Mouse (Mus musculus) T-cell, adult 2 months (primary cell): Measurements from ENCODE around the gene Ddx27.

Source experiments
- DNase-seq: peaks from one replicate; pipeline ENCODE4 v3.0.0; 2022; ENCODE audit warnings: low spot score

Gene Ddx27

DNA sequence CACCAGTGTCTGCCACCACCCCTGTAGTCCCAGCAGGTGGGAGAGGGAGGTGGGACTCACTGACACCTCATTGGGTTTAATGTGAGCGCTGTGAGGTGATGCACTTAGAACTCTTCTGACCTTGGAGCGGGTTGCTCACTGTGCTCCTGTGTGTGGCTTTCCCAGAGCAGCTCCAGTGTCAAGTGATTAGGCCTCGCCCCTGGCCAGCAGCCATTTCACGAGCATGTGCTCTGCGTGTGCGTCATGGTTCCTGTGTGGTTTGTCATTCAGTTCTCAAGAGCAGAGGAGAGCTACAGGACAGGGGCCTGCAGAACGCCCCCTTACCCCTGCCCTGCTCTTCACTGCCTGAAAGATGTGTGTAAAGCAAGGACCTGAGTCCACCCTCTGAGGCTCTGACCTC, 13.6 kb downstream of the Ddx27 start:
- no peak for DNase-seq

DNA sequence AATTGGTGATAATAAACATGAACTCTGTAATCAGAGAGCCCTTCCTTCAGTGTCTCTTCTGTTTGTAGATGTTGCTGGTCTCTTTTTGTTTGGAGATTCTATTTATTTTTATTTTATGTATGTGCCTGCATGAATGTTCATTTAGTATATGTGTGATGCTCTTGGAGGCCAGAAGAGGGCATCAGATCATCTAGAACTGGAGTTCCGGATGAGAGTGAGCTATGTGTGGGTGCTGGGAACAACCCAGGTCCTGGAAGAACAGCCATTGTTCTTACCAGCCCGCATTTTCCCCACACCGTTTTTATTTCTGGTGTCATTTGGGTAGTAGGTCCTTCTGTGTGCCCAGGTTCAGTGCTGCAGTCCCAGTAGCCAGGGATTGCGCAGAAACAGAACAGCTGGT, 15.5 kb downstream of the Ddx27 start:
- DNase-seq = no peak

DNA sequence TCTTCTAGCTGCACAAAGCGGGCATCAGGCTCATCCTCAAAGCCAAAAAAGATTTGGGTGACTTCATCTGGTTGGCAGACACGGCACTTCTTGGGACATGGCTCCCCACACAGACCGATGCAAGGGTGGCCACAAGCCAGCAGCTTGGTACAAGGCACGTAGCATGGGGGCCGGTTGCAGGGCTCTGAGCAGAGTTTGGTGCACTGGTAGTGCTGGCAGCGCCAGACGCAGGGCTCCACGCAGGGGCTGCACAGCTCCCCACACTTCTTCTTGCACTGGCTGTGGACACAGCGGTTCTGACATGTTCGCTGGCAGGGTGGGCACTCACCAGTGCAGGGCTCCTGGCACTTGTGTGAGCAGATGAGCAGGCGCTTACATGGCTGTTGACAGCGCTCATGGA, 22.7 kb downstream of the Ddx27 start:
- DNase-seq = no peak

DNA sequence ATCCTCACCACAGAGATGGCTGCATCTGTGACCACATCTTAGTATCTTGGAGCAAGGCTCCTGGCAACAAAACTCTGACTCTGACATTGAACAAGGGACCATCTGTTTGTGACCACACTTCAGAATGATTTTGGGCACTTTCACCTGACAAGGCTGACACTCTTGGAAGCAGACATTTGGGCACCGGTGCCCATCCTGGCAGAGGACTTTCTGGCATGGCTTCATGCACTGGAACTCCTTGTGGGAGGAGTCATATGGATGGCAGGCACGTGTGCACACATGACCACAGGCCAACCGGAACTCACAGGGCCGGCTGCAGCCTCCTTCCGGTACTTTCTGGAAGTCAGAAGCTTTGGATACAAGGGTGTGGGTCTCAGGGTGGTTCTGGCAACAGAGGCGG, 23.3 kb downstream of the Ddx27 start:
- DNase-seq = no peak

DNA sequence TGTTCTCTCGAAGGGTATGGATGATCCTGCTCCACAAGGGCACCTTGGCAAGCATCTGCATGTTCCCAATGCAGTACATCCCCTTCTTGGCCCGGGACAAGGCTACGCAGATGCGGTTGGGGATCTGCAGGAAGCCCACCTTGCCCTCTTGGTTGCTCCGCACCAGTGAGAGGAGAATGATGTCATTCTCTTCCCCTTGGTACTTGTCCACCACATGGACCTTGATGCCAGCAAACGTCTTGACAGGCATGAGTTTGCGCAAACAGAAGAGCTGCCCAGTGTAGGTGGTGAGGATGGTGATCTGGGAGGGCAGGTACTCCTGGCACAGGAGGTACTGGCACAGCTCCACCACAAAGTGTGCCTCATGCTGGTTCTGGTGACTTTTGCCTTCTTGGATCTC, 23.7 kb downstream of the Ddx27 start:
- no peak for DNase-seq

DNA sequence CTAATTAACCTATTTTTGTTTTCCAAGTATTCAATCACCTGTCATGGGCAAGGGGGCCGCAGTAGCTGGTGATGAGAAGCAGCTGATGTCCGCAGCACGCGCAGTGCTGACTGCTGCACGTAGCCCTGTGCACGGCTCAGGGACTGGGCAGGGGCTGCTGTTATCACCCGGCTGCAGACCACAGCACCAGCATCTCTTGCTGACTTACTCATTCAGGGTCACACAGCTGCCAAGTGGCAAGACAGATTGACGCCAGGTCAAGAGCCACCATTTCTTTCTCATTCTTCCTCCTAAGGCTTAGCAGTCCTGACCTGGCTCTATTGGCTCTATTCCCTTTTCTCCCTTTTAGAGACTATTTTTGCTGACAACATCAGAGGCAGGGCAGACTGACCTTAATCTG, 24.4 kb downstream of the Ddx27 start:
- no peak for DNase-seq

DNA sequence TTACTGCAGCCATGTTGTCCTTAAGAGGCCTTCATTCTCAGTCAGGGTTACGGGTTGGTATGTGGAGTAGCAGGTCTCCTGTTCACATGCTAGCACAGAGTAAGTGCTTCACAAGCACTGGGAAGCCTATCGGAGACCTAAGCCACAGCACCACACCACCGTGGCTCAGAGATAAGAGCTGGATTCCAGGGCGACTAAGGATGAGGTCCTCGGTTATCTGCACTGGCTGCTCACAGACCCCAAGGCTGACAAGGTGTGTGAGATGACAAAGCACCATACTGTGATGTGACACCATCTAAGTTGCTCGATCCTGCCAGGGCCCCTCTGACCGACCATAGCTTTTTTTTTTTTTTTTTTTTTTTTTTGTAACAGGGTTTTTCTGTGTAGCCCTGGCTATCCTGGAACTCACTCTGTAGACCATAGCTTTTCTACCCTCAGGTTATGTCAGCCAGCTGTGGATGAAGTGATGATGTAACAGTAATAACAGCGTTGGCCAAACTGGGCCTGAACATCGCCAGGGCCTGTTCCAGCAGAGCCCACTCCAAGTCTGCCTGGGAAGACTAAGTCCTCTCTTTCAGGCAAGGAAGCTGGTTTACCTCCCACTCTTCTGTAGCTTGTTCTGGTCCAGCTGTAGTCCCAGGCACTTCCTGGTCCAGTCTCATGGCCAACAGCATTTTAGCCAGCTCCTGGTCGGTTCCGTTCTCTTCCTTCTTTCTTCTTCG, 28.6 kb downstream of the Ddx27 start:
- DNase-seq = no peak

DNA sequence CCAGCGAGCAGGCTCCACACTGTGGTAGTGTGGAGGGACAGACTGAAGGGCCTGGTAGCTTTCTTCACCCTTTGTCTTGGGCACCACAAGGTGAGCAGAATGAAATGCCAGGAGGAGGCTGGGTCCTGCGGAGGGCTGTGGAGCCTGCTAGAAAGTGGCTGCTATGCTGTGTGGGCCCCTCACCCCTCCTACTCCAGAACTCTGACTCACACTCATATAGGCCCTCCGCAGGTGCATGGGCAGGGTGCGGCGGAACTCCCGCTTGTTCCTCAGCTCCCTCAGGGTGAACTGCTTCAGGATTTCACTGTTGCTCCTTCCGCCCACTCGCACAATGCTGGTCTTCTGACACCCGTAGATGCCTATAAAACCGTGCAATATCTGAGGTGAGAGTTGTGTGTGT, 33.2 kb downstream of the Ddx27 start:
- DNase-seq = no peak

DNA sequence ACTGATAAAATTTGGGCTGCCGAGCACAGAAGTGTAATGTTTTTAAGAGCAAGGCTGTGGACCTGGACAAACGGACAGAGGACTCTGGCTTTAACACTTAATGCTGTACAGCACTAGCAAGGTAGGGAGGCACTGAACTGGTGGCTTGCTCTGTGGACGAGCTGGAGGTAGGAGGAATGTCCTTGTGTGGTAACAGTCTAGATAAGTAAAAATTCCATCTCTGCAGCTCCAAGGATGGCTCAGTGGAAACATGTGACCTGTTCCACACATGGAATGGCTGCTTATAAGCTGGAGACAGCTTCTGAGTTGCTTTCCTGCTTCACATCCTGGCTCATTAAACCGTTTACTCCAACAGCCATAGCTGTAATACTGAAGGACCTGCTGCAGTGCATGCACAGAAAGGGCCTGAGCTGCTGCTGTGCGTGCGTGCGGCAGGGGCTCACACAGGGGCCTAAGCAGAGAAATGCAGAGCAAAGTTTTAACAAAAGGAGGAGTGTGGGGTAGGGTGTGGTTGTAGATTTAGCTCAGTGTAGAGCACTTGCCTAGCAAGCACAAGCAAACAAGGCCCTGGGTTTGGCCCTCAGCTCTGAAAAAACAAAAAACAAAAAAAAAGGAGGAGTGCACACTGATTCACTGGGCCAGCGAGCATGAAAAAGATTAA, 33.8 kb downstream of the Ddx27 start:
- no peak for DNase-seq

DNA sequence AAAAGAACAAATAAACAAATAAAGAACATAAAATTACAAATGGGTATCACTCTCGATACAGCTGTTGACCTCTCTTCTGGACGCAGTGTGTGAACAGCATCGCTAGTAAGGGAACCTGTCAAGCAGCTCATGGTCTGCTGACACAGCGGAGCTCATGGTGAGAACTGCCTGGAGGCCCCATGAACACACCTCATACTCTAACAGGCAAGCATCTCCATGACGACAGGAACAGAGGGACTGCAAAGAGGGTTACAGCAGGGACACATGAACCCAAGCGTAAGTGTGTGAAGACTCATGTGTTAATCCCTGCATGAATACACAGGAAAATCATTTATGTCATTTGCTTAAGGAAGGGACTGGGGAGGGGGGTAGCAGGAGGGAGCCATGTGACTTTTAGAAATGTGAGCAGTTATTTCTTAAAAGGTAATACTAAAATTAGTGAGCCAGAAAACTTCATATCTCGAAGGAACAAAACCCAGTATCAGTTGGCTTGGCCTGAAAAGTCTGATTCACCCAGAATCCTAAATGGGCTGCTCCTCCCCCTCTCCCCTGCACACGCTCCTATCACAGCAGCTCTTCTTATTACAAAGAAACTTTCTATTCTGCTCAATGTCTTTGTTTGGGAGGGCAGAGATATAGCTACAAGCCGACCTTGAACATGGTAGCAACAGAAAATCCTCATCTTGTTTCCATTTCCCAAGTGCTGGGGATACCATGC, 38.3 kb downstream of the Ddx27 start:
- no peak for DNase-seq

DNA sequence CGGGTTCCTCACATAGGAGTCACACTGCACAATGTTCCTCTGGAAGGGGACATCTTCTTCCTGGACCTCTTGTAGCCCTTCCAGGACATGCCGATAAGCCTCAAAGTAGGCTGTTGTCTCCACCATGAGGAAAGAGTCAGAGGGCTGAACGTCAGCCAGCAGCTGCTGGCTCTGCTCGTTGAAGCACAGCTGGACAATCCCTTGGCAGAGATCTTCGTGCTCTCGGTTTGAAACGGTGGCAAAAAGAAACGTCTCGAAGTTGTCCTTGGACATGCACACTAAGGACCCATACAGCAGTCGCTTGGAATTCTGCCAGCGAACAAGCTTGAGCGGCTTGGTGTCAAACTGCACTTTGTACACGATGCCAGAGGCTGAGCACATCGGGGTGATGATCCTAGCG, 40.4 kb downstream of the Ddx27 start:
- no peak for DNase-seq

DNA sequence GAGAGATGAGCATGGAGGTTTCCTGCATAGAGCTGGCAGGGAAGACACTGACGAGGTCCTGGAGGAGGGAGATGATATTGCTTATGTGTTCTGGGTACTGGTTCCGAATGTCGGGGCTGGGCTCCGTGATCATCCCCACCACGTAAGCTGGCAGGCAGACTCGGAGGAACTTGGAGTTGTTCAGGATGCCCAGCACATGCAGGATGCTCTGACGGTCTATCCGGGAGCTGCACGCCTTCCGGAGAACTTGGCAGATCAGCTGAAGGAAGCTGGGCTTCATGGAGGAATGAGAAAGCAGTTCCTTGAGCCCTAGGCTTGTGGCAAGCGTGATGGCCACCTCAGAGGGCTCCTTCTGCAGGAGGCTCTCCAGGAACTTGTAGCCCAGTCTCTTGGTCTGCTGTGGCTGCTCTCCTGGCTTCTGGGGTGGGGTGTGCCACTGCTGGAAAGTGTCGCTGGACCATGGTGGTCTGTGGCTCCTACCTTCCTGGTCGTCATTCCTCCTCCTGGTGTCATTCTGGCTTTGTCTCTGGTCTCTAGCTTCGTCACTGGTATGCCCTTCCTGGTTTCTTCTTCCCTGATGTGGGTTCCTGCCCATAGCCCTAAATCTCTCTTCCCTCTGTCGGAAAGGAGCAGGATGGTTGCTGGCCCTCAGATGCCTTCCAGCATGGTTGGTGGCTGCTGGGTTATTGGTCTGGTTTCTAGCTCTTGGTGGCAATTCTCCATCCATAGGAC, 41.4 kb downstream of the Ddx27 start:
- DNase-seq = no peak

DNA sequence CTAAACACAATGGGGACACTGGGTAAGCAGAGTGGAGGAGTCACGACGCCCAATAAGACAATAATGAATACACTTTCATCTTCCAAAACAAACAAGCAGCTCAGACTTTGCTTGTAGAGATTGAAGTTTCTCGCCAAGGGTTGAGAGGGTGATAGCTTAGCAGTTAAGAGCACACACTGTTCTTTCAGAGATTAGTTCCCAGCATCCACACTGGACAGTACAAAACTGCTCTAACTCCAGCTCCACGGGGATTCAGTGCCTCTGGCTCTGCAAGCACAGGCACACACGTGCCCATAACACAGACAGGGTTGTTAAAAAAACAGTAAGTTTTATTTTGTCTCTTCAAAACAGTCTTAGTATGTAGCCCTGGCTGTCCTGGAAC, 41.9 kb downstream of the Ddx27 start:
- no peak for DNase-seq

DNA sequence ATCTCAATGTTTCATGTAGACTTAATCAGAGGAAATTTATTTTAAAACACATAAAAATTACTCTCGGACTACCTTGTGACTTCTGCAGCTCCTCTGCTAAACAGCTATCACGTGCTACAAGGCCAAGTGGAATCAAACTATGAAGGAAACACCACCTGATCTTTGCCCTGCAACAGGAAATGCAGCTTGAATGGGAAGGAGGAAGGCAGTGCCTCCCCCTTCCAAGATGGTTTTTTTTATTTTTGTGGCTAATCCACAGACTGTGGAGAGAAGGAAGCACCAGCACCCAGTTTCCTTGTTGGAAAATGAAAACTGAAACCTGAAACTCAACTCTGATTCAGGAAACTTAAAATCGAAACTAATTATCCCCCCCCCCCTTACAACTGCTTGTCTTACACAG, 43.2 kb downstream of the Ddx27 start:
- no peak for DNase-seq

DNA sequence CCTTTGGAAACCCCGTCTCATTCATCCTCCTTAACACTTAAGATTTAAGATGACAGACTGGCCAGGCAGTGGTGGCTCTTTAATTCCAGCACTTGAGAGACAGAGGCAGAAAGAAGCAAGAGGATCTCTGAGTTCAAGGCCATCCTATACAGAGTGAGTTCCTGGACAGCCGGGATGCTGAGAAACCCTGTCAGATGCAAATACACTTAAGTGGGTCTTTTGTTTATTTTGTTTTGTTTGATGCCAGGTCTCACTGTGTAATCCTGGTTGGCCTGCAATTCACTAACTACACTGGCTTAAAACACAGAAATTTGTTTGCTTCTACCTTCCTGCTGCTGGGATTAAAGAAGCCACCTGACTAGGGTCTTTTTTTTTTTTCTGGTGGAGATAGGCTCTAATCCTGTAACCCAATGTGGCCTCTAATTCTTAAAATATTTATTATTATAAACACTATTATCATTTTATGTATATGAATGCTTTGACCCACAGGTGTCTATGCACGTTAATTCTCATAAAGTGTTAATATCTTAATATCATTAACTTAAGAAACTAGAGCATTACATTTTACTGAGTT, 43.9 kb downstream of the Ddx27 start:
- DNase-seq = no peak

DNA sequence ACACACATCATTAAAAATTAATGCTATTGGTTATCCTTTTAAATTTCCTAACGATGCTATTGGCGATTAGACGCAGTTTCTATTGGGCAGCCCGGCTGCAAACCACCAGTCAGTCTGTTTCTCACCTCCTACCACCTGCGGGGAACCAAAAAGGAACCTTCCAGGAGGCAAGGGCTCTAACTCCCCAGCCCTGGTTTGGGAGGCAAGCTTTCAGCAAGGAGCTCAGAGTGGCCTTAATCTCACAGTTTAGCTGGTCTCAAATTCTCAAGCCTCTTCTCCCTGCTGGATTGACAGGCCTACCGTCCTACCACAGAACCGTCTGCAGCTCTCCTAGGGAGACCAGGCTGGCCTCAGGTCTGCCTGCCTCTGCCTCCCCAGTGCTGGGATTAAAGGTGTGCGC, 44.5 kb downstream of the Ddx27 start:
- DNase-seq = no peak

DNA sequence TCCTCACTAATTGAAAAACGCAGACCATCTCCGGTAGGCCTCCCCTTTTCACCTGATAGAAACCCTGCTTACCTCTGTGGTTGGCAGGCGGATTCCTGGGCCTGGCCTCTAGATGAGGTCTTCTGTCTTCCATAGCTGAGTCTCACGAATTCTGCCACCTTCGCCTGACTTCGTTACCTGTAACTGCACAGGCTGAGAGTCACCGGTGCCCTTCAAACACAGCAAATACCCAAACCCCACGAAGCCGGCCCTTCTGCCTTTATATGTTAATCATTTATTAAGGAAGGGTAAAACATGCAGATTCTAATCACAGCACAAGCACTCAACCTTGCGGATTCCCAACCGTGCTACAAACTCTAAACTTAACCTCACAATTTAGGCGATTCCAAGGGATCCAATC, 45.0 kb downstream of the Ddx27 start:
- DNase-seq = no peak

DNA sequence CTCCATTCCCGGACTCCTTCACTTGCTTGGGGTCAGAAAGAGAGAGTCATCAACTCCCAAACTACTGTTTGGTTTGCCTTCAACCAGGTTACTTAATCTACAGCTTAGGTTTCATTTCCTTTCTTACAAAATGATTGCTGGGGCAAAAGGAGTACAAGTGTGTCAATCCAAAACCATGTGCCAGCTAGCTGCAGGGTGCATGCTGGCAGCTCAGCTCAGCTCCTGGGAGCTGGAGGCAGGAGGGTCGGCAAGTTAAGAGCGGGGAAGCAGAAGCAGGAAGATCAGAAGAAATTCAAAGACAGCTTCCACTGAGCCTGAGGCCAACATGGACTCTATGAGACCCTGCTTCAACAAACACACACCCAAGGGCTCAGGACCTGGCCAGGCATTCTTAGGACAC, 45.4 kb downstream of the Ddx27 start:
- no peak for DNase-seq

DNA sequence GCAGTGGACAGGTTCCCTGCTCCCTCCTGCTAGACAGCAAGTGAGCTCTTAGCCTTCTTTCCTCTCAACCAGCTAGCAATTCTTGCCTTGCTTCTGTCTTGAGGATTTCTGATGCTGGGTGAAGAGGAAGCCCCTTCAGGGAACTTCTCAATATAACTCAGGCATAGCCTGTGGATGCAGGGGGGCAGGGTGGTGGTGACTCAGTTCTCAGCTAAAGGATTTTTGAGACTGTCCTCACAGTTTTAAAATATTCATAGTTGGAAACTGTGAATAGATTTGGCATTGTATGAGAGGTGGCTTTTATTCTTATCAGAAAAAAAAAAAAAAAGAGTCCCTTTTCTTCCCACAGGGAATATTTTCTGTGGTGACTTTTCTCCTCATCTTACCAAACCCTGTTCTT, 45.8 kb downstream of the Ddx27 start:
- DNase-seq = no peak

DNA sequence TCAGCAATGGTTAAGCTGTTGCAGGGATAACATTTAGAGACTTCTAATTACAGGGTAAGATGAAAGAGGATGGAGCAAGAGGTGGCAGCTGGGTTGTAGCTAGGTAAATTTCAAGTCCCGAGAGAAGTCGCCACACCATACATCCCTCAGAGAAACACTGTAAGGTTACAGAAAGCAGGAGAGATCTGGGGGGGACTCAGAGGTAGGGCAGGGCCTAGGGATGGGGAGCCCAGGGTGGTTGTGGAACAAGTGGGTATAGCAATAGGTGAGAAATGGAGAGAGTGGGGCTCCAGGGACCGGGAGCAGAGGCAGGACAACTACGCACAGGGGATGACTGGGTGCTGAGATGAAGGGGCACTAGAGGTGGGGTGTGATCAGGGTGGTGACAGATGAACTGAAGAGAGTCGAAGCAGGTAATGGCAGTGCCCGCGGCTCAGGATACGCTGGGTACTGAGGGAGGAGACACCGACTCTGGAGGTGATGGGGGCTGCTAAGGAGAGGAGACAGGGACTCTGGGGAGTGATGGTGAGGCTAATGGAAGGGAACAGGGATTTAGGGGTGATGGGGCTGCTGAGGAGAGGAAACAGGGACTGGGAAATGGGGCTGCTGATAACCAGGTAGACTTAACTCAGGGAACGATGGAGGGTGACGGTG, 46.5 kb downstream of the Ddx27 start:
- DNase-seq = no peak

DNA sequence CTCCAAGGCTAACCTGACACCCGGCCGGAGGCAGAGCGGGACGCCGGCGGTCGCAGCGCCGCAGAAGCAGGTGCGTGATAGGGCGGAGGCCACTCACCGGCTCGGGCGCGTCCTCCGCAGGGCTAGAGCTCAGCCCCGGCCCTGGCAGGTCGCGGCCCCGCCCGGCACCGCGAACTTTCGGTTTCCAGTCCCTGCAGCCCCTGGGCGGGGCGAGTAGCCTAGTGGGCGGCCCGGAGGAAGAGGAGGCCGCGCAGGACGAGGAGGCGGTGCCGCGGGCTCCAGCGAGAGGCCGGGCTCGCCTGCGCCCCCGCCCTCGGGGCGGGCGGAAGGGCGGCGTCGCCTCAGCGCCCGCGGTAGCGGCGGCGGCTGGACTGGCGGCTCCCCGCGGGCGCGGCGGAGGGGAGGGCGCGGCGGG, 47.5 kb downstream of the Ddx27 start:
- peak; percentile 96 for DNase-seq
